Mouse (Mus musculus) retina, postnatal 1 day (tissue): ENCODE results near the gene Cpsf3.

Experiments
- DNase-seq: peaks from one replicate; pipeline ENCODE4 v3.0.0-alpha.2; 2012

The Cpsf3 gene

DNA sequence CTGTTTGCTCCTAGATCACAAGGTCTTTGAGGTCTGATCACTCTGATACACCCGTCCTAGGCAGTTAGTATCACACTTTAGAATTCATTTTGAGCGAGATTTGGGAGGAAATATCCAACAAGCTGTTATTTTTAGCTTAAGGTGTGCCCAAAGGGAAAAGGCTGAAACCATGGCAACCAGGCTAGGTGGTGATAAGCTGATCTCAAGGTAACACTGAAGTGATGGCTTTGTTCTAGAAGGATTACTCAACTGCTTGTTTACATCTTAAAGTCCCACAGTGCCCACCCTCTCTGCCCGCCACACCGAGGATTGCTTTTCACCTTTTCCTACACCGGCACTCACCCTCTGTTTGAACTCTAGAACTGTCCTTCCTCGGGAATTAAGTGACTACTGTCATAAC lies 4.5 kb downstream of the Cpsf3 start:
- DNase-seq, result no peak

DNA sequence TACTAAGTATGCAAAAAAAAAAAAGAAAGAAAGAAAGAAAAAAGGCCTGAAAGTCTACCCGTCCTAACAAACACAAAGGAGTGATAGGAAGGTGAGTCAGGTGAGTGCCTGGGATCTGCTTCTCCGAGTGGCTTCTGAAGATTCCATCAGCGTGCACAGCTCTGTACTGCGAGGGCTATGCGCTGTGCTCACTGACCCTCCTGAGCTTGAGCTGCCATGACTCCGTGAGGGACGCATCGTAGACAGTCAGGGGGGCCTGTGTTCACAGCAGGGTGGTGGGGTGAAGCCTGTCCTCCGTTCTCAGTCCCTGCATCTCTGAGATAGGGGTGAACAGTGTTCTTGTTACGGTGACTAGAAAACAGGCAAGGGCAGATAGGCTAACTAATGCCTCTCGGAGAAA lies 13.7 kb downstream of the Cpsf3 start:
- no peak for DNase-seq

- DNase-seq, result no peak
Observed at GRCm38 (mm10) chr12:21301324-21301723, 16.1 kb downstream of the Cpsf3 start.

DNA sequence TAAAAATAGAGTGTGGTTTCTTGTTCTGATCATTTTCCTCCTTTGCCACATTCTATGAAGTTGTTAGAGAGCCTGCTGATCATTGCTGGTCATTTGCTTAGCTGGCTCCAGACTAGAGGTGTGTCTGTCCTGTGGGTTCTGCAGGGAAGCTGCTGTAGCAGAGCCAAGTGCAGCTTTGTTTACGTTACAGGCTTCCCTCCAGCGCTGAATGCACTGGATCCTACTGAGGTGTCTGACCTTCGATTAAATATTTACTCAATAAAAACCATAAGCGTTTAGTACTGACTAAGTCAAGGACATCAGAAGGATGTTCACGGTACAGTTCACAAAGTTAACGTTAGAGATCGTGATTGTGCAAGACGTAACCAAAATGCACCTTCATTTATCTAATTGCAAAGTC lies 16.7 kb downstream of the Cpsf3 start:
- DNase-seq, result no peak

DNA sequence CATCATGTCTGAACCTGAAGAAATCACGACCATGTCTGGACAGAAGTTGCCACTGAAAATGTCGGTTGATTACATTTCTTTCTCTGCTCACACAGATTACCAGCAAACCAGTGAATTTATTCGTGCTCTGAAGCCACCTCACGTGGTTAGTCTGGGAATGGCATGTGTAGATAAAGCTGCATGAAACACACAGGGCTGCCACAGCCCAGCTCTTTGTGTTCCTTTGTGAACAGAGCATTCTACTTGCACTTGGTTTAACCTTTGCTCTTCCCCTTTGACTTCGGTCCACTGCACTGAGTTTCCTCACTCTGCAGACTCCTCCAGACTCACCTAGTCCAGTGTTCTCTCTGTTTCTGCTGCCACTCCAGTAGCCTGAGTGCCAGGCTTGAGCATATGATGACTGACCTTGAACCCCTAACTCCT lies 17.2 kb downstream of the Cpsf3 start:
- DNase-seq, result no peak

DNA sequence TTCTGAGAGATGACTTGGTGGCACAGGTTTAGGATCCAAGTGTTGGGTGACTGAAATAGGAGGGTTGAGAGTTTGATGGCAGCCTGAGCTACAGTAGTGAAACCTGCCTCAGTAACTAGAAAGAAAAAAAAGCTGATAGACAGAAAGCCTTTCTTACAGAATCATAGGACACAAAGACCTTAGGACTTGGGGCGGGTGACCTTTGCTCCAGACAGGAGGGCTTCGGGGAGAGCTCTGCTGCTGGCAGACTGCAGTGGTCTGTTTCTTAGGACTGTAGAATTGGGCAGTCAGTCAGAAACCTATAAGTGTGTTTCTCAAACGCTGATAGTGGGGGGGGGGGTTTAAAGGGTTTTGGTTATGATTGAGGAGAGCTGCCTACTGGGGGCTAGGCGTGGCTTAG lies 20.6 kb downstream of the Cpsf3 start:
- DNase-seq, result no peak

DNA sequence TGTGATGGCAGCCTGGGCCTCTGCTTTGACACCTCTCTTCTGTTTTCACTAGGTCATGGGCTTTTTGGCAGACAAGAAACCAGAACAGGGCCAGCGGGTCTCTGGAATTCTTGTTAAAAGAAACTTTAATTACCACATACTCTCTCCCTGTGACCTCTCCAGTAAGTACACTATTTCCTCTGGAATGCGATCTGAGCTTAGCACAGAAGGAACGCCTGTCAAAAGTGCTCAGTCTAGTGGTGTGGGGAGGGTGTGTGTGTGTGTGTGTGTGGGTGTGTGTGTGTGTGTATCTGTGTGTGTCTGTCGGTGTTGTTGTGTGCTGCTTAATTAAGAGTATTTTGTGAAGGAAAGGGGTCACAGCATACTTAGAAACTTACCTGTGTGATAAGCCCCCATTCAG lies 21.5 kb downstream of the Cpsf3 start:
- no peak for DNase-seq

GRCm38 (mm10) chr12:21312201-21312600 lies 27.0 kb downstream of the Cpsf3 start:
- no peak for DNase-seq

DNA sequence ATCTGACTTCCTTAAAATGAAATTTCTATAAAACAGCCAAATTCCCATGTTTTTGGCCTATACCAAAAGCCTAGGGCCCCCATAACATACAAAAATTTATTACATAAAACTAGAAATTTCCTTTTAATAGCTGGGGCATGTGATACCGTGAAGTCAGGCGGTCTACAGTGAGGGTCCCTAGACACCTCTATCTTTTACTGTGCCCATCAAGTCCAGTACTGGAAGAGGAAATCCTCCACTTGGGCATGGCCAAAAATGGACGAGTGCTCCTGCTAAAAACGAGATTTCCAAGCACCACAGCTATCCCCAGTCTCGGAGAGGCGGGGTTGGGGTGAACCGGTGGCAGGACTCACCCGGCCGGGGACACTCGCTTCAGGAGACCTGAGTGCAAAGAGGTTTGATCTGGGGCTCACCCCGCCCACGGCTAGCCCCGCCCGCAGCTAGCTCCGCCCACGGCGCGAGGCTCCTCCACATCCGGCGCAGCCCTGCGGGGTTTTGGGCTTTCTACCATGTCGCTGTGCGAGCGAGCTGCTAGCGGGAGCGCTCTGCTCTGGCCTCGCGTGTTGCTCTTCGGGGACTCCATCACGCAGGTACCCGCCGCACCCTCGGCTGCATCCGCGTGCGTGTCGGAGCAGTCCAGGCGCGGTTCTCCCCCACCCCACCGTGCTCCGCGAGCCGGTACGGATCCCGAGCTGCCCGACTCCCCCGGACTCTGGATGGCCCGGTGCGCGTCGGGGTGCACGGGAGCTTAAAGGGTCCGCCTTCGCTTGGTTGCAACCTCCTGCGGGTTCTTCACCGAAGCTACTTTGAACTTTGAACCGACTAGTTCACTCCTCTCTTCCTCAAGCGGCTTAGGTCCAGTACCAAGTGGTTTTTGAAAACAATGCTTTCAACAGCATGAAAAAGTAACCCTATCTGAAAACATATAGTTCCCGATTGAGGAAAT lies 31.0 kb downstream of the Cpsf3 start, which contains the start of gene Iah1:
TSS of gene Iah1 (plus strand) at position 467 of the 946 bp plus-strand sequence.
- DNase-seq, result peak; percentile 85

DNA sequence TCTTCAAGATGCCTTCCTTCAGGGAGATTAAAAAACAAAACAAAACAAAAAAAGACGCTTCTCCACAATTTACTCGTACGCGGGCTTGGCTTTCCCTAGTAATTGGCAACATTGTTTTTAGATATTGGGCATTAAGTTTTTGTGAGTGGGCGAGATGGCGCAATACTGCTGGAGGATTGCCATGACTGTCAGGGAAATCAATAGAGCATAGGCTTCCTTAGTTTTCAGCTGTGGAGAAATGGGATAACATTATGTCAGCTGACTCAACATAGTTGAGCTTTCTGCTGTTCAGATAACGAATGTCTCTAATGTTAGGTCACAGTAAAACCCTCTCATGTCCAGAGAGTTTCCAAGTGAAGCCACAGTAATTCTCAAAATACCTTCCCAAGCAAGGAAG lies 31.7 kb downstream of the Cpsf3 start:
- DNase-seq, result peak; percentile 12

- DNase-seq, result peak; percentile 77
Observed at GRCm38 (mm10) chr12:21318143-21318895, 33.1 kb downstream of the Cpsf3 start.

GRCm38 (mm10) chr12:21320317-21320716 lies 35.1 kb downstream of the Cpsf3 start:
- no peak for DNase-seq

DNA sequence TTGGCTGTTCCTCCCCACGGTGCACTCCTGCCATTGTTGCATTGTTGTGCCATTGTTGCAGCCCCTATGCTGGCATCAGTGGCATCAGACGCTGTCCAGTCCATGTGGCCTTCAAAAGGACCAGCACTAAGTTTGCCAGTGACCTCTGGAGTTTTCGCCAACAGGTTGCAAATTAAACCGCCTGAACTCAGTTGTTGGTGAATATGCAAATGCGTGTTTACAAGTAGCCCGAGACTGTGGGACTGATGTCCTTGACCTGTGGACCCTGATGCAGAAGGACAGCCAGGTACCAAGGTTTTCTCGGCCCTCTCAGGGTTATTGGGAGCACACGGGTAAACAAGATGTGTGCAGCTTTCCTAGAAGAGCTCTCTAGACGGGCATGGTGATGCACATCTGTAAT lies 36.0 kb downstream of the Cpsf3 start:
- DNase-seq, result no peak

DNA sequence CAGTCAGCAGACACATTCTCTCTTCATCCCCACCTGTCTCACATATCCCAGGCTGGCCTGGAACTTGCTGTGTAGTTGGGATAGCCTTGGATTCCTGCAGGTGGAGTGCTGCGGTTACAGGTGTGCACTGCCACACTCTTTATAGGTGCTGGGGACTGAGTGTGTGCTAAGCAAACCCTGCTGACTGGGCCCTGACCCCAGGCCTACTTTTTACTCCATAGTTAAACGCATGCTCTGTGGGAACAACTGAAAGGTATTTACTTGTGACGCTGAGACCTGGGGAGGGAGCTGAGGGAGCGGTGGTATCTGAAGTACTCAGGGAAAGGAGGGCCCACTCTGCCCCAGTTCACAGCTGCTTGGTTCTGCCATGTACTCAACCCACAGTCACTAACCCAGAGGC lies 37.1 kb downstream of the Cpsf3 start:
- DNase-seq, result no peak

DNA sequence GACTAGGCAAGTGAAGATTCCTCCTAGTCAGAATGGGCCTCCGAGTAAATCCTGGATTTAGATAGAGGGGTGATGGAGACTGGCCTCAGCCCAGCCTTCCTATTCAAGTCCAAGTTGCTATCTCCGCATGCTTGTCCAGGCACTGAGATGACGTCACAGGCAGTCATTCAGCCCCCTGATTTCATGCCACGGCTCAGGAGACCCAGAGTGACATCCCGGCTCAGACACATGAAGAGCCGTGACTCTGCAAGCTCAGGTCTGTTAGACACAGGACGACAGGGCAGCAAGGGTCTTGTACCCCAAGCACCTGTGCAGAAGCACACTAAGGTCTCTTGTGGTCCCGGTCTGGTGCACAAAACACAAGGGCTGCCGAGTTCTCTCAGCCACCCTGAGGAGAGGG lies 37.7 kb downstream of the Cpsf3 start:
- DNase-seq, result no peak

GRCm38 (mm10) chr12:21324101-21324500 lies 38.9 kb downstream of the Cpsf3 start:
- no peak for DNase-seq

DNA sequence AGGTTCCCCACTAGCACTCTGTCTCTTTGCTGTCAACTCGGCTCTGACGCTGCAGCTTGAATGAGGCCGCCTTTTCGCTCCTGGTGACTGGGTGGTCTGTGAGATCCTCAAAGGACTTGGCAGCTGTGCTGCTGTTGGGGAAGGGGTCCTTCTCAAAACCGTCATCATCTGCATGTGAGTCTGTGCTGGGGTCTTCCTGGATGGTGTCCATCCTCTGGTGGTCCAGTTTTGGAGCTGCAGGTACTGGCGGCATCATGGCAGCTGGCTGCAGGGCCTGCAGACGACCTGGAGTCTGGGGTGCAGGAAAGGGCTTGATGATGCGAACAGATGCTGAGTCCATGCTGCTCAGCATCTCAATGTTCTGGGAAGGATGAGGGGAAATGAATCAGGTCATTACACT lies 40.1 kb downstream of the Cpsf3 start:
- no peak for DNase-seq

- no peak for DNase-seq
Observed at GRCm38 (mm10) chr12:21326325-21326724, 41.1 kb downstream of the Cpsf3 start.

DNA sequence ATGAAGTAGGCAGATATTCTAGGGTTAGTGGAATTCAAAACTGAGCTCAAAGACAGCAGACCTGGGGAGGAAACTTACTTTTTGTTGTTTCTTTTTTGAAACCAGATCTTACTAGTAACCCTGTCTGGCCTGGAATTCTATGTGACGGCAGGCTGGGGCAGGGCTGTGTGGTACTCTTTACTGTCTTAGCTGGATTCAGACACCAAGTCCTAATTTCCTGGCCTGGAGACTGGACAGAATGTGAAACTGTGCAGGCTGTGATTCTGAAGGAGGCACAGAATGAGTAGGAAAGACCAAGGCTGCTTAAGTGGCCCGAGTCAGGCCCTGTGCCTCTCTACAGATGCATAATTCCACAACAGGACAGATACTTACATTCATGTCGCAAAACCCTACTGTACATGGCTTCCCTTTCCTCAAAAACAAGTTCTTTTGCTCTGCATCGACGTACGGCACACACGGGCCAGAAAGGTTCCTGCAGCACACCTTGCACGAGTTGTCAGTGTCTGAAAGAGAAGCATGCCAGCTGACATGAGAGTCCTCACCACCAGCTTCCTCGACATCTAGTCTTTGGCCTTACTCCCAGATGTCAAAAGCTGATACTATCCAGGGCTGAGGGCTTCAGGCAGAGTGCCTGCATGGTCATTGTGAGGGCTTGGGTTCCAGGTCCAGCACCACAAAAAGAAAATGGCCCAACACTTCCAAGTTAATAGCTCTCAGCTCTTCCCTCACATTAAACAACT lies 44.6 kb downstream of the Cpsf3 start:
- DNase-seq, result no peak

- DNase-seq, result no peak
Observed at GRCm38 (mm10) chr12:21330961-21331576, 45.9 kb downstream of the Cpsf3 start.

DNA sequence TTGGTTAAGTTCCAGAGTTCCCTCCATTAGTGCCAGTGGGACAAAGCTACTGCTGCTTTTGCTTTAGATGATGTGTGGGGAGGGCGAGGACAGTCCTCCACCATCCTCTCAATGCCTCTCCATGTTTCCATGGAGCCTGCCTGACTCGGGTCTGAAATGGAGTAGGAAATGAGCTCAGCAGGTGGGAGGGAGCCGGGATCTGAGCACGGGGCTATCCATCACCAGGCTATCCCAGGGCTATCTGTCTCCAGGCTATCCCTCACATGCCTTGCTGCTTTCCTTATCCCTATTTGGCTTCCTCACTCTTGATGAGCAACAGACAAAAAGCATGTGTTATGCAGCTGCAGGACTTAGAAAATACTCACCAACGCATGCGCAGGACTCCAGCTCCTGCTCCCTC lies 46.5 kb downstream of the Cpsf3 start:
- no peak for DNase-seq

- DNase-seq, result no peak
Observed at GRCm38 (mm10) chr12:21333021-21333420, 47.8 kb downstream of the Cpsf3 start.

- DNase-seq, result no peak
Observed at GRCm38 (mm10) chr12:21333766-21334165, 48.6 kb downstream of the Cpsf3 start.
